Mouse (Mus musculus) stomach, embryonic 16.5 days (tissue): Measurements from ENCODE around the gene Abcf2. TPM values are rescaled to one million over a fixed set of nuclear protein-coding genes. Genes with fewer than 3 reads are reported as not detected.

Experiments used
- ATAC-seq: fragments of 200-750 bp; cut with Nextera tagmentation; 2 replicates; pipeline ENCODE4 v1.8.0; 2017; ENCODE audit warnings: moderate number of reproducible peaks, moderate TSS enrichment; ENCODE audit not compliant: insufficient read depth, low FRiP score
- H3K27ac ChIP-seq: fragments of 300-500 bp; sonication (generic); 2 replicates; pipeline ENCODE4 v1.5.1; 2014; ENCODE audit warnings: low read length
- H3K27me3 ChIP-seq: fragments of 300-500 bp; sonication (generic); 2 replicates; pipeline ENCODE4 v1.6.1; 2014; ENCODE audit warnings: low read length, control low read depth, mixed read lengths; ENCODE audit not compliant: control insufficient read depth, insufficient read depth
- H3K36me3 ChIP-seq: fragments of 300-500 bp; sonication (generic); 2 replicates; pipeline ENCODE4 v1.6.1; 2014; ENCODE audit warnings: low read length; ENCODE audit not compliant: control insufficient read depth, insufficient read depth
- H3K4me1 ChIP-seq: fragments of 300-500 bp; sonication (generic); 2 replicates; pipeline ENCODE4 v1.6.1; 2014; ENCODE audit warnings: low read length, control low read depth, mixed read lengths; ENCODE audit not compliant: control insufficient read depth, insufficient read depth
- H3K4me2 ChIP-seq: fragments of 300-500 bp; sonication (generic); 2 replicates; pipeline ENCODE4 v1.6.1; 2014; ENCODE audit warnings: low read depth, low read length, mixed read lengths
- H3K4me3 ChIP-seq: fragments of 300-500 bp; sonication (generic); replicated peaks from 2 replicates; pipeline ENCODE4 v1.5.1; 2014; ENCODE audit warnings: mild to moderate bottlenecking, low read length
- H3K9ac ChIP-seq: fragments of 300-500 bp; sonication (generic); 2 replicates; pipeline ENCODE4 v1.6.1; 2014; ENCODE audit warnings: low read length
- H3K9me3 ChIP-seq: fragments of 300-500 bp; sonication (generic); replicated peaks from 2 replicates; pipeline ENCODE4 v1.6.1; 2016; ENCODE audit warnings: low read length, control low read depth; ENCODE audit not compliant: control insufficient read depth
- WGBS: fragments of 180-500 bp; shearing (Covaris S2); extraction: QIAGEN DNeasy Blood & Tissue Kit; methylation state at CpG from one replicate; pipeline ENCODE4 v1.1.7; 2014; 5-methylcytosine and 5-hydroxymethylcytosine counted together
- polyA plus RNA-seq: library from polyadenylated mRNA; unstranded; fragments of >200 nt; fragmentation: Nextera tagmentation; extraction: Ambion mirVana; gene quantifications from 2 replicates; pipeline ENCODE4 v1.2.1, GENCODE M21; 2015

Gene Abcf2
- polyA plus RNA-seq, 1 experiment from 2014 or later: 81.7 TPM

DNA sequence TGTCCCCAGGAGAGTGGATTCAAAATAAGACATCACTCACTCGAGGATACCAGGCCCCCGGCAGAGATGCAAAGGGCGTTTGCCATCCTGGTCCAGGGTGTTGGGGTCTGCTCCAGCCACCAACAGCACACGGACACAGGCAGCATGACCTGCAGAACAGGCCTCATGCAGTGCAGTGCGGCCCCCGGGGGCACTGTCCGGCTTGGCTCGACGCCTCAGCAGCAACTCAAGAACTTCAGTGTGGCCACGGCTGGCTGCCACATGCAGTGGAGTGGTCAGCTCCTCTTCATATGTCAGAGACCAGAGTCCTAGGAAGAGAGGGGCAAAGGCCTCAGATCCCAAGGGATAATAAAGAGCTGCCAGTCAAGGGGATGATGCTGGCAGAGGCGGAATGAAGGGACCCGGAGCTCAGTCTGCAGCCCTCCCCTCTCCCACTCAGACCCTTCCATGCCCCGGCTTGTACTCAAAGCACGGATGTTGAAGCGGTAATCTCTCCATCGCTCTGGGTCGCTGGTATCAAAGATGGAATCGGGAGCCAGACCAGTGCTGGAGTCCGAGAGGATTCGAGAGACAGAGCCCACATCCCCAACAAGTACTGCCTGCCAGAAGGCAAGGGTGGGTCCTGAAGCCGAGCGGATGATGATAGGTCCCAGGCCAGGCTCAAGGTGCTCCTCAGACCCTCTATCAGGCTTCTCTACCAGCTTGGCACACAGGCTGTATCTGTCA, 37.5 kb downstream of the Abcf2 start:
- Histone ChIP-seq H3K9me3 (no peaks in the 10 kb centered on the region), H3K27ac (no peak overlapping the region), H3K9ac (no peak overlapping the region), H3K4me3 (no peak overlapping the region), H3K4me1 (peaks cover 13% of the 10 kb centered on the region), H3K4me2 (no peak overlapping the region), H3K27me3 (no peaks in the 10 kb centered on the region), H3K36me3 (no peaks in the 10 kb centered on the region)
- ATAC-seq: 0 out of 2 replicates have a peak, but pooled peaks have one; percentile 6
- 81% methylated on average over 22 of the region's 22 CpGs for WGBS

- no peaks in the 10 kb centered on the region for H3K36me3 ChIP-seq
Observed at GRCm38 (mm10) chr5:24537618-24538017, 39.6 kb downstream of the Abcf2 start.

DNA sequence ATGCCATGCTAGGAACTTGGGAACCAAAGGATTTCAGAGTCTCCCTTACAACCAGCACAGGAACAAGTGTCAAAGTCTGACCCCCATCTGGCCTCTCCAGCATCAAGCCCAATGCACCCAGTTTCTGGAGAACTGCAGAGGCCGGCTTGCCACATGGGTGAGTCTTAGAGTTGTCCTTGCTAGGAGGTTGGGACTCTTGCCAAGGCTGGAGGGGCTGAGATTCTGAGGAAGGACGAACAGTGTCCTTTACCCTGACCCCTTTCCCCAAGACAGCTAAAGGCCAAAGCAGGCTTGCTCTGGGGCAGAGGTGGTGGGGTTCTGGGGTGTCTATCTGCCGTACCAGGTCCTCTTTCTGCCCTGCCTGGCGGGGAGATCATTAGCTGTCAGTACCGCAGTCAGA, 40.8 kb downstream of the Abcf2 start:
- H3K27me3 ChIP-seq: 0 out of 2 replicates have a peak, but pooled peaks cover under 1% of the 10 kb centered on the region
- no peak overlapping the region for H3K4me2 ChIP-seq
- peaks cover 13% of the 10 kb centered on the region for H3K4me1 ChIP-seq
- no peak overlapping the region for H3K27ac ChIP-seq
- WGBS: 79% methylated on average over 5 of the region's 5 CpGs
- ATAC-seq: no peak
- H3K4me3 ChIP-seq: no peak overlapping the region
- H3K9me3 ChIP-seq: no peaks in the 10 kb centered on the region
- H3K36me3 ChIP-seq: no peaks in the 10 kb centered on the region
- H3K9ac ChIP-seq: no peak overlapping the region

More at GRCm38 (mm10) chr5:24537618-24538017, 39.6 kb downstream of the Abcf2 start:
- H3K4me2 ChIP-seq: no peak overlapping the region
- no peak for ATAC-seq
- WGBS: 66% methylated on average over 16 of the region's 16 CpGs
- no peaks in the 10 kb centered on the region for H3K27me3 ChIP-seq
- H3K4me3 ChIP-seq: no peak overlapping the region
- H3K9ac ChIP-seq: no peak overlapping the region
- H3K27ac ChIP-seq: no peak overlapping the region
- no peaks in the 10 kb centered on the region for H3K9me3 ChIP-seq
- peaks cover 13% of the 10 kb centered on the region for H3K4me1 ChIP-seq

GRCm38 (mm10) chr5:24535731-24536130, 41.5 kb downstream of the Abcf2 start:
- 78% methylated on average over 3 of the region's 3 CpGs for WGBS
- no peak for ATAC-seq
- Histone ChIP-seq H3K27ac (no peak overlapping the region), H3K4me1 (peaks cover 7% of the 10 kb centered on the region), H3K9ac (no peak overlapping the region), H3K36me3 (no peaks in the 10 kb centered on the region), H3K4me3 (no peak overlapping the region), H3K9me3 (no peaks in the 10 kb centered on the region), H3K27me3 (peaks cover 8% of the 10 kb centered on the region), H3K4me2 (no peak overlapping the region)

DNA sequence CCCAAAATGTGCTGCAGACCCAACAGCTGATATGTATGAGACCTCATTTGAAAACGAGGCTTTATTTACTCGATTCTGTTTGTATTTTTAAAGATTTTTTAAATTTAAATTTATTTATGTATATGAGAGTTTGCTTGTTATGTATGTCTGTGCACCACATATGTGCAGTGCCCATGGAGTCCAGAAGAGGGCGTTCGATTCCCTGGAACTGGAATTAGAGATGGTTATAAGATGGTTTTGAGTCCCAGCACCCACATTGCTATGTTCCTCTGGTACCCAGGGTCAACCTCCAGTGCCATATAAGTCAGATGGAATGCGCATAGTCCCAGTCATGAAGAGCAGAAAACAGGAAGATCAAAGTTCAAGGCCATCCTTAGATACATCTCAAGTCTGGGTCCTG, 43.0 kb downstream of the Abcf2 start:
- Histone ChIP-seq H3K9ac (no peak overlapping the region), H3K9me3 (no peaks in the 10 kb centered on the region), H3K4me2 (no peak overlapping the region), H3K4me3 (no peak overlapping the region), H3K27ac (no peak overlapping the region), H3K27me3 (peaks cover 20% of the 10 kb centered on the region), H3K36me3 (no peaks in the 10 kb centered on the region), H3K4me1 (0 out of 2 replicates have a peak, but pooled peaks cover 3% of the 10 kb centered on the region)
- 52% methylated on average over 5 of the region's 5 CpGs for WGBS
- no peak for ATAC-seq

- H3K27ac ChIP-seq: no peak overlapping the region
- H3K4me1 ChIP-seq: 0 out of 2 replicates have a peak, but pooled peaks cover 3% of the 10 kb centered on the region
- no peak overlapping the region for H3K4me2 ChIP-seq
- H3K4me3 ChIP-seq: no peak overlapping the region
- WGBS: 50% methylated on average over 11 of the region's 11 CpGs
- no peaks in the 10 kb centered on the region for H3K9me3 ChIP-seq
- no peak for ATAC-seq
- H3K9ac ChIP-seq: no peak overlapping the region
- H3K36me3 ChIP-seq: no peaks in the 10 kb centered on the region
- H3K27me3 ChIP-seq: peaks cover 29% of the 10 kb centered on the region
Observed at GRCm38 (mm10) chr5:24533391-24533790, 43.9 kb downstream of the Abcf2 start.

DNA sequence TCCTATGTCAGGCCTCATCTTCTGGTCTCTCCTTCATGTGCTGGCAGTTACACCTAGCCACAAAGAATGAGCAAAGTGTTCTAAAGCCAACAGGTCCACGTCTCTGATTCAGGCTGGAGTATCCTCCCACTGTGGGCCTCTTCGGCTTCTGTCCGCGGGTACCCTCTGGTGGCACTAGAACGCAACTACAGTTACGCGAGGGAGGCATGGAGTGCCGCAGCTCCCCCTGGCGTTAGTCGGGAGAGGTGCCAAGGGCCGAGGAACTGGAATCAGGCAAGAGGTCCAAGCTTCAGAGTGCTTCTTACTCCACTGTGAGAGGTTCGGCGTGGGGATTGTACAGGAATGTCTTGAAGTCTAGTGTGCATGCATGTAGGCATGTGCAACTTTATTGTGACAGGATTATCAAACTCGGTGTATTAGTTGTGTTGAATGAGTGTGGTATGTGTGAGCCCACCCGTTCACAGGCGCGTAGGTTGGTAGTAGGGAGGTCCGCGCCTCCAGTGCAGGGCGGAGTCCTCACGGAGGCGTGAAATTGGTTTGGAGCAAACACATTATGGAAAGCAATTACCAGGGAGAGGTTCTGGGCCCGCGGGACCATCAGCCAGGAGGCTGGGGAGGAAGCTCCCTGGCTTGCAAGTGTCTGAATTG, 47.1 kb downstream of the Abcf2 start:
- H3K9me3 ChIP-seq: no peaks in the 10 kb centered on the region
- peaks cover 59% of the 10 kb centered on the region for H3K27me3 ChIP-seq
- H3K4me1 ChIP-seq: peaks cover 8% of the 10 kb centered on the region; the same call in 1 of the 2 replicates
- no peaks in the 10 kb centered on the region for H3K36me3 ChIP-seq
- no peak overlapping the region for H3K9ac ChIP-seq
- H3K4me3 ChIP-seq: no peak overlapping the region
- peak; percentile 61; the same call in 1 of the 2 replicates for ATAC-seq
- no peak overlapping the region for H3K27ac ChIP-seq
- H3K4me2 ChIP-seq: no peak overlapping the region
- WGBS: 20% methylated on average over 24 of the region's 24 CpGs

GRCm38 (mm10) chr5:24527780-24528179, 49.5 kb downstream of the Abcf2 start:
- Histone ChIP-seq H3K9ac (no peak overlapping the region), H3K36me3 (no peaks in the 10 kb centered on the region), H3K4me3 (no peak overlapping the region), H3K9me3 (no peaks in the 10 kb centered on the region), H3K27ac (no peak overlapping the region), H3K27me3 (peaks cover 83% of the 10 kb centered on the region), H3K4me1 (peaks cover 8% of the 10 kb centered on the region; the same call in 1 of the 2 replicates), H3K4me2 (no peak overlapping the region)
- 15% methylated on average over 6 of the region's 6 CpGs for WGBS
- ATAC-seq: no peak

GRCm38 (mm10) chr5:24526889-24527230, 50.4 kb downstream of the Abcf2 start, which contains the start of gene Gbx1:
Gbx1 (minus strand) TSS chr5:24527202.
- H3K9me3 ChIP-seq: no peaks in the 10 kb centered on the region
- H3K4me1 ChIP-seq: peaks cover 8% of the 10 kb centered on the region; the same call in 1 of the 2 replicates
- peak within 1 kb of the TSS; percentile 39 for H3K9ac ChIP-seq
- H3K27ac ChIP-seq: no peak within 1 kb of the TSS
- peaks cover 92% of the 10 kb centered on the region for H3K27me3 ChIP-seq
- ATAC-seq: peak; percentile 55; the same call in 1 of the 2 replicates
- H3K4me2 ChIP-seq: peak within 1 kb of the TSS; percentile 78
- WGBS: under 1% methylated on average over 49 of the region's 49 CpGs
- peak within 1 kb of the TSS; percentile 43 for H3K4me3 ChIP-seq
- no peaks in the 10 kb centered on the region for H3K36me3 ChIP-seq
